Mouse (Mus musculus): Measurements from ENCODE around the gene 6030452D12Rik.

DNA sequence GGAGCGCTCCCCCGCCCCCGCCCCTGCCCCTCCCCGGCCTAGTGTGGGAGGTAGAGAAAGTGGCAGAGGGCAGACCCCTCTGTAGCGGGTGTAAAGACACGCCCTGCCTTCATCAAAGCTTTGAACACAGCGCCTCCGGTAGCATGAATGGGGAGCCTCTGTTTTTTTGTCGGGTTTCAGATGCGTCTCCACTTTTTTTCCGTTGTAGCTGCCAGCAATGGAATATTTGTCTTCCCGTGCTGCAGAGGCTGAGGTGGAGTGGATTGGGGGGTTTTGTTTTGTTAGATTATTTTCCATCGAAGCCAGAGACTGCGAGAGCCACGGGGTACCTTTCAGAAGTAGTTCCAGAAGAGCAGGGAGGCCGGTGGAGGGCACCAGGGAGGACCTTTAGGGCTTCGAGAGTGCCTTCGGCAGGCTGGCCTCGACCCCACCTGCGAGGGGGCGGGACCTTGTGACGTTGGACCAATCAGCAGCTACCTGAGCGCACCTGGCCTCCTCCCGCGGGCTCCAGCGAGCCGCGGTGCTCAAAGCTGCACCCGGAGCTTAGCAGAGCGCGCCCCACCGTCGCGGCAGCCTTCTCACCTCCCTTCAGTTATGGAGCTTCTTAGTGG, 10.1 kb downstream of the 6030452D12Rik start, which contains the start of gene Cdh3:
- no peak for TF ChIP-seq POLR2A (IDR thresholded peaks at IDR 0.05; ENCODE audit: borderline replicate concordance, control insufficient read depth, low read depth, low read length)
- TF ChIP-seq CTCF (IDR thresholded peaks at IDR 0.05; ENCODE audit: control insufficient read depth, insufficient read depth, low read length), result no peak
